Mouse (Mus musculus): ENCODE measurements around the gene Hmgcs2. TPM values are rescaled to one million over a fixed set of nuclear protein-coding genes. Genes with fewer than 3 reads are reported as not detected.

The Hmgcs2 gene
- total and polyA plus RNA-seq, 2 experiments from 2014 or later: 24.8 to 36.3 TPM

DNA sequence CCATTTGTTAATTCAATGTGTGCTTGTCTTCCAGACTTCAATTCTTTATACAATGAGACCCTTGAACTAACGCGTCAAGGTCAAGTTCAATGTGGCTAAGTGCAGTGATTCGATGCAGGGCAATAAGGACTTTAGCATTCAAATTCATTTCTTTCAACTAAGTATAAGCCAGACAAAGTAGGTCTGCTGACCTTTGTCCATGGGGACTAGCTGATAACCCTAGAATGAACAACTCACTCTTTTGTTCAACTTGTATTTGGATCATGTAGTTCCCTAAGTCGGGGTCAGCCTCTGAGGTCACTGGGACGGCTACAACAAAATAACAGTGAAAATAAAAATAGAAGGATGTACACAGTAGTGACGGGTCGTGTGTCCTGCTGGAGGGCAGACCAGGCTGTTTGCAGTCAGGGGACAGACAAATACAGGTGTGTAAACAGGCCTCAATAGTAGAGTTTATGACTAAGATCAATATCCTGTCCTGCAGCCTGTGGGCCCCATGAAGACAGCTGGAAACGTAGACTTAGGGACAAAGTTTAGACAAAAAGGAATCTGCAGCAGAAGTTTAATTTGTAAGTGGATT lies 37.7 kb upstream of the Hmgcs2 start:
- H3K27ac ChIP-seq (ENCODE audit: low read depth, low read length): no peak overlapping the region
- no peak for DNase-seq (ENCODE audit: low spot score)
- no peak overlapping the region for H3K4me3 ChIP-seq (ENCODE audit: low read depth, low read length)
- H3K36me3 ChIP-seq (ENCODE audit: insufficient read depth, low read length): no peaks in the 10 kb centered on the region
- no peak for TF ChIP-seq CTCF (IDR thresholded peaks at IDR 0.05)
- no peaks in the 10 kb centered on the region for H3K27me3 ChIP-seq (ENCODE audit: insufficient read depth, low read length)
- no peaks in the 10 kb centered on the region for H3K9me3 ChIP-seq (ENCODE audit: low read length)
- H3K4me2 ChIP-seq (ENCODE audit: low read depth, low read length, poor library complexity, severe bottlenecking): no peak overlapping the region
- ATAC-seq (ENCODE audit: low FRiP score): no peak
- H3K9ac ChIP-seq (replicated peaks; ENCODE audit: low read length, poor library complexity, severe bottlenecking): no peak overlapping the region
- WGBS: 75% methylated on average over 8 of the region's 8 CpGs
- no peaks in the 10 kb centered on the region for H3K4me1 ChIP-seq (ENCODE audit: insufficient read depth, low read length)

DNA sequence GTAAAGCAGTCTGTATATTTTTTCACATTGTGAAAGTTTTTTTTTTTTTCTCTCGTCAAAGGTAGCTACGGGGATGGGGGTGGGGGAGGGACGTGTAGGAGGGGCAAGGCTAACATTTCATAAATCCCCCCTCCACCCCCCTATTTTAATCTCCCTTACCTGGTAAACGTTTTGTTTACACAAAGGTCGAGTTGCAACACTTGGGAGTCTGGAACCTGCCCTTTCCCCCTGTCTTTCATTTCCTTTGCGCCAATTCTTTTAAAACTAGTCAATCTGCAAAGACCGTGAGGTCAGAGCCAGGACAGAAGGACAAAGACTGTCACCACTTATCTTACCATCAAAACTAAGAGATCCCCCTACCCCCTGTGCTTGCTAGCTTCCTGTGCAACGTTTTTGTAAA lies 34.3 kb upstream of the Hmgcs2 start:
- Histone ChIP-seq H3K36me3 (ENCODE audit: insufficient read depth, low read length) (no peaks in the 10 kb centered on the region), H3K9me3 (ENCODE audit: low read length) (no peaks in the 10 kb centered on the region), H3K27me3 (ENCODE audit: insufficient read depth, low read length) (no peaks in the 10 kb centered on the region), H3K4me2 (ENCODE audit: low read depth, low read length, poor library complexity, severe bottlenecking) (no peak overlapping the region), H3K4me3 (ENCODE audit: low read depth, low read length) (no peak overlapping the region), H3K4me1 (ENCODE audit: insufficient read depth, low read length) (no peaks in the 10 kb centered on the region), H3K9ac (replicated peaks; ENCODE audit: low read length, poor library complexity, severe bottlenecking) (no peak overlapping the region), H3K27ac (ENCODE audit: low read depth, low read length) (no peak overlapping the region)
- no peak for TF ChIP-seq CTCF (IDR thresholded peaks at IDR 0.05)
- DNase-seq (ENCODE audit: low spot score) (no peak), ATAC-seq (ENCODE audit: low FRiP score) (no peak)
- 9% methylated on average over 8 of the region's 8 CpGs for WGBS

DNA sequence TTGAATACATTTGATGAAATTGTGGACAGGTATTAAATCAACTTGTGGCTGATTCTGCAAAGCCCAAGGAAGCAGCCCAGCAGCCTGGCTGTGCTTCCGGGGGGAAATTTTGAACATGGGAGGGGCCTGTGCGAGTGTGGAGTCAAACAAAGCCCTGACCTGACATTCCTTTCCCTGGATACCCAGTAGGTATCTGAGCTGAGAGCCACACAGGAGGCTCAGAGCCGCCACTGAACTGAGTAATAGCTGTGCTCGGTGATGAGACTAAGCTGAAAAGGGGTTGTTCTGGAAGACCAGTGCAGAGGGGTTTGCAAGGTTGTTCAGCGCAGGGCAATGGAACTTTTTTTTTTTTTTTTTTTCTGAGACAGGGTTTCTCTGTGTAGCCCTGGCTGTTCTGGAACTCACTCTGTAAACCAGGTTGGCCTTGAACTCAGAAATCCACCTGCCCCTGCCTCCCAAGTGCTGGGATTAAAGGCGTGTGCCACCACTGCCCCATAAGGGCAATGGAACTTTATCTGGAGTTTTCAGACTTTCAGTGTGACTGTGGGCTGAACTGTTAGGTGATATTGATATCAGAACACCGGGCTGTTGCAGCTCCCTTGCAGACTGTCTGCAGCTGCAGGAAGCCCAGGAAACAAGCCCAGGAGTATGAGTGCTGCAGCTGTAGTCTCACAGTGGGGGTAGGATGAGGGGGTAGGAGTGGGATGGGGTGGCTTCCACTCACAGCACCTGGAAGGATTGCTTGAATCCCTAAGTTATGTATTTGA lies 33.1 kb upstream of the Hmgcs2 start:
- H3K4me2 ChIP-seq (ENCODE audit: low read depth, low read length, poor library complexity, severe bottlenecking): no peak overlapping the region
- H3K9me3 ChIP-seq (ENCODE audit: low read length): no peaks in the 10 kb centered on the region
- no peak overlapping the region for H3K9ac ChIP-seq (replicated peaks; ENCODE audit: low read length, poor library complexity, severe bottlenecking)
- whole genome bisulfite sequencing: 36% methylated on average over 7 of the region's 7 CpGs
- no peaks in the 10 kb centered on the region for H3K27me3 ChIP-seq (ENCODE audit: insufficient read depth, low read length)
- no peak for ATAC-seq (ENCODE audit: low FRiP score)
- H3K4me3 ChIP-seq (ENCODE audit: low read depth, low read length): no peak overlapping the region
- no peak for TF ChIP-seq CTCF (IDR thresholded peaks at IDR 0.05)
- no peaks in the 10 kb centered on the region for H3K36me3 ChIP-seq (ENCODE audit: insufficient read depth, low read length)
- no peak for DNase-seq (ENCODE audit: low spot score)
- H3K27ac ChIP-seq (ENCODE audit: low read depth, low read length): no peak overlapping the region
- no peaks in the 10 kb centered on the region for H3K4me1 ChIP-seq (ENCODE audit: insufficient read depth, low read length)

DNA sequence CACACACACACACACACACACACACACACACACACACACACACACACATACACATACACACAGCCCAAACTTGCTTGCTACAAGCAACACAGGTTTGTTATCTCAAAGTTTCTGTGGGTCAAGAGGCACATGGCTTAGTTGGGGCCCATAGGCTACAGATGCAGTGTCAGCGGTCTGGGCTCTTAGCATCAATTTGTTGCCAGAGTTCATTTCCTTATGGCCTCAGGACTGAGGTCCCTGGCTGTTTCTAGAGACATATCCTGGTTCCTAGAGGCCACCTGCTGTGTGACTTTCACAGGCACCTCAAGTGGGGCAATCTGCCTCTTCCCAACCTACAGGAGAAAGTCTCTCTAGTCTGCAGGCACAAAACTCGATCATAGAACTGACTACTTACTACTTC lies 30.9 kb upstream of the Hmgcs2 start:
- H3K4me1 ChIP-seq (ENCODE audit: insufficient read depth, low read length): no peaks in the 10 kb centered on the region
- no peak for ATAC-seq (ENCODE audit: low FRiP score)
- no peak for DNase-seq (ENCODE audit: low spot score)
- no peaks in the 10 kb centered on the region for H3K27me3 ChIP-seq (ENCODE audit: insufficient read depth, low read length)
- WGBS: 92% methylated on average over 2 of the region's 2 CpGs
- H3K9ac ChIP-seq (replicated peaks; ENCODE audit: low read length, poor library complexity, severe bottlenecking): no peak overlapping the region
- H3K4me3 ChIP-seq (ENCODE audit: low read depth, low read length): no peak overlapping the region
- TF ChIP-seq CTCF (IDR thresholded peaks at IDR 0.05): no peak
- H3K36me3 ChIP-seq (ENCODE audit: insufficient read depth, low read length): no peaks in the 10 kb centered on the region
- no peak overlapping the region for H3K27ac ChIP-seq (ENCODE audit: low read depth, low read length)
- H3K4me2 ChIP-seq (ENCODE audit: low read depth, low read length, poor library complexity, severe bottlenecking): no peak overlapping the region
- no peaks in the 10 kb centered on the region for H3K9me3 ChIP-seq (ENCODE audit: low read length)

DNA sequence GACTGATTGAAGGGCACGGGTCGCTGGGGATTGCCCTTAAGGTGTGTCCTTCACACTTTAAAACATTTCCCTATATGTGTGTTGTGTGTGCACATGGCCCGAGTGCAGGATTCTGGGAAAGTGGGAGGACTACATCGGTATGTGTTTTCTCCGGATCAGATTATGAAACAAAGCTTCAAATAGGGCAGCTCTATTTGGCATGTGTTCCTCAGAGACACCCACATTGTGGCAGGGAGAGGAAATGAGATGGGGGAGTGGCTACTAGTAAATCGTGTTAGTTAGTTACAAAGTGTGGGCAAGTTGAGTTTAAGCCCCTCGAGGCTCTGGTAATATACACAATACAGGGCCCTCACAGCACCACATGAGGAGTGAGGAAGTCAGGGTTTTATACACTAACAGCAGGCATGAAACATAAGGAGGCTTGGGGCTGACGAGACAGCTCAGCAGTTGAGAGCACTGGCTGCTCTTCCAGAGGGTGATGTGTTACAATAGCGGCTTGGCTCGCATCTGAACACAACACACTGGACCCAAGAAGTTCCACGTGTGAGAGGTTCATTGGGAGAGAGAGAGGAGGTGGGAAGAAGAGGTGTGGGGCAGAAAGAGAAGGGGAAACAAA lies 30.3 kb upstream of the Hmgcs2 start:
- no peak overlapping the region for H3K4me3 ChIP-seq (ENCODE audit: low read depth, low read length)
- WGBS: 84% methylated on average over 11 of the region's 11 CpGs
- DNase-seq (ENCODE audit: low spot score) (no peak), ATAC-seq (ENCODE audit: low FRiP score) (no peak)
- no peaks in the 10 kb centered on the region for H3K36me3 ChIP-seq (ENCODE audit: insufficient read depth, low read length)
- H3K9ac ChIP-seq (replicated peaks; ENCODE audit: low read length, poor library complexity, severe bottlenecking): no peak overlapping the region
- no peaks in the 10 kb centered on the region for H3K9me3 ChIP-seq (ENCODE audit: low read length)
- no peaks in the 10 kb centered on the region for H3K4me1 ChIP-seq (ENCODE audit: insufficient read depth, low read length)
- H3K4me2 ChIP-seq (ENCODE audit: low read depth, low read length, poor library complexity, severe bottlenecking): no peak overlapping the region
- TF ChIP-seq CTCF (IDR thresholded peaks at IDR 0.05): no peak
- H3K27me3 ChIP-seq (ENCODE audit: insufficient read depth, low read length): no peaks in the 10 kb centered on the region
- no peak overlapping the region for H3K27ac ChIP-seq (ENCODE audit: low read depth, low read length)

DNA sequence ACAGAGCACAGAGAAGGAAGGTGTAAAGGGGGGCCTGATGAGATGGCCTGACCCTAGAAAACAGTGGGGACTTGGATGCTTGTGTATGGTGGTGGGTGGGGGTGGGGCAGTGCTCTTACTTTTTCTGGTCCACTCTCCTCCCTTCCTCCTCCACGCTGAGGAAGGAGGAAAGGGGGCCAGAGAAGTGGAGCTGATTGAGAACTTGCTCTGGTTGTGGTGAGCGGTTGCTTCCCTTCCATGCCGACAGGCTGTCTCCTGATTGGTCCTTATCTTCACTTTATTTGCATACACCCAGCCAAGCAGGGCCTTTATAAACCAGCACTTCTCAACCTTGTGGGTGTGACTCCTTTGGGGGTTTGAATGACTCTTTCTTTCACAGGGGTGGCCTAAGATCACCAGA lies 26.2 kb upstream of the Hmgcs2 start:
- no peak overlapping the region for H3K9ac ChIP-seq (replicated peaks; ENCODE audit: low read length, poor library complexity, severe bottlenecking)
- H3K9me3 ChIP-seq (ENCODE audit: low read length): no peaks in the 10 kb centered on the region
- DNase-seq (ENCODE audit: low spot score): no peak
- 79% methylated on average over 2 of the region's 3 CpGs for WGBS
- H3K27ac ChIP-seq (ENCODE audit: low read depth, low read length): no peak overlapping the region
- H3K36me3 ChIP-seq (ENCODE audit: insufficient read depth, low read length): no peaks in the 10 kb centered on the region
- no peak overlapping the region for H3K4me3 ChIP-seq (ENCODE audit: low read depth, low read length)
- ATAC-seq (ENCODE audit: low FRiP score): no peak
- H3K27me3 ChIP-seq (ENCODE audit: insufficient read depth, low read length): no peaks in the 10 kb centered on the region
- H3K4me1 ChIP-seq (ENCODE audit: insufficient read depth, low read length): no peaks in the 10 kb centered on the region
- TF ChIP-seq CTCF (IDR thresholded peaks at IDR 0.05): no peak
- H3K4me2 ChIP-seq (ENCODE audit: low read depth, low read length, poor library complexity, severe bottlenecking): no peak overlapping the region
